Mouse (Mus musculus) heart, embryonic 11.5 days (tissue): ENCODE measurements around the gene Slc22a17. TPM values are rescaled to one million over a fixed set of nuclear protein-coding genes. Genes with fewer than 3 reads are reported as not detected.
A peak's percentile ranks its signal among the peaks of the same experiment; 100 is the strongest.

ENCODE experiments used
- ATAC-seq: fragments of 200-750 bp; cut with Nextera tagmentation; replicated peaks from 2 replicates; pipeline ENCODE4 v1.8.0; 2017; ENCODE audit warnings: moderate library complexity; ENCODE audit not compliant: insufficient number of reproducible peaks, low FRiP score, low TSS enrichment
- H3K27ac ChIP-seq: fragments of 300-500 bp; sonication (generic); 2 replicates; pipeline ENCODE4 v1.5.1; 2014; ENCODE audit warnings: mild to moderate bottlenecking, low read depth, low read length
- H3K27me3 ChIP-seq: fragments of 300-500 bp; sonication (generic); 2 replicates; pipeline ENCODE4 v1.6.1; 2014; ENCODE audit warnings: mild to moderate bottlenecking, low read length, mixed read lengths; ENCODE audit not compliant: control insufficient read depth, insufficient read depth
- H3K36me3 ChIP-seq: fragments of 300-500 bp; sonication (generic); 2 replicates; pipeline ENCODE4 v1.6.1; 2014; ENCODE audit warnings: mild to moderate bottlenecking, low read length, moderate library complexity, mixed read lengths; ENCODE audit not compliant: control insufficient read depth, insufficient read depth
- H3K4me1 ChIP-seq: fragments of 300-500 bp; sonication (generic); 2 replicates; pipeline ENCODE4 v1.6.1; 2014; ENCODE audit warnings: low read length; ENCODE audit not compliant: control insufficient read depth, insufficient read depth
- H3K4me2 ChIP-seq: fragments of 300-500 bp; sonication (generic); 2 replicates; pipeline ENCODE4 v1.6.1; 2014; ENCODE audit warnings: mild to moderate bottlenecking, moderate library complexity
- H3K4me3 ChIP-seq: fragments of 300-500 bp; sonication (generic); 2 replicates; pipeline ENCODE4 v1.5.1; 2014; ENCODE audit warnings: low read depth, low read length
- H3K9ac ChIP-seq: fragments of 300-500 bp; sonication (generic); 2 replicates; pipeline ENCODE4 v1.6.1; 2014; ENCODE audit warnings: mild to moderate bottlenecking, low read depth, low read length, moderate library complexity
- H3K9me3 ChIP-seq: fragments of 300-500 bp; sonication (generic); replicated peaks from 2 replicates; pipeline ENCODE4 v1.6.1; 2016; ENCODE audit warnings: low read length; ENCODE audit not compliant: control insufficient read depth
- WGBS: fragments of 180-500 bp; shearing (Covaris S2); extraction: QIAGEN DNeasy Blood & Tissue Kit; methylation state at CpG from one replicate; pipeline ENCODE4 v1.1.7; 2014; ENCODE audit not compliant: insufficient replicate concordance; 5-methylcytosine and 5-hydroxymethylcytosine counted together
- polyA plus RNA-seq: library from polyadenylated mRNA; unstranded; fragments of >200 nt; fragmentation: Nextera tagmentation; extraction: Ambion mirVana; gene quantifications from 2 replicates; pipeline ENCODE4 v1.2.1, GENCODE M21; 2014

Slc22a17 gene
- polyA plus RNA-seq, 1 experiment from 2014 or later: 26.0 TPM

DNA sequence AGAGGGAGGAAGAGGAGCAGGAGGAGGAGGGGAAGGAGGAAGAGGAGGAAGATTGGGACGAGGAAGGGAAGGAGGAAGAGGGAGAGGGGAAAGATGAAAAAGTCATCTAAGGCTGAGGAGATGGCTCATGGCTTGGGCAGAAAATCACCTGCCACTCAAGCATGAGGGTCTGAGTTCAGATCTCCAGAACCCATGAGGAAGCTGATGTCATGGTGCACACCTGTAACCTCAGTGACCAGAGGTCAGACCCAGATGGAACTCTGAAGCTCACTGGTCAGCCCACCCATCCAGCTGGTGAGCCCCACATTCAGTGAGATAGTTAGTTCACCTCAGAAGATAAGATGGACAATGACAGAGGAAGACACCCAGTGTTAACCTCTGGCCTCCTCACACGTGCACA lies 32.0 kb upstream of the Slc22a17 start:
- Histone ChIP-seq H3K9ac (no peak overlapping the region), H3K27ac (no peak overlapping the region), H3K4me2 (no peak overlapping the region), H3K36me3 (0 out of 2 replicates have a peak, but pooled peaks cover 9% of the 10 kb centered on the region), H3K9me3 (no peaks in the 10 kb centered on the region), H3K4me1 (peaks cover 4% of the 10 kb centered on the region; the same call in 1 of the 2 replicates), H3K27me3 (no peaks in the 10 kb centered on the region; the same call in 1 of the 2 replicates), H3K4me3 (no peak overlapping the region)
- ATAC-seq: no peak
- WGBS: 63% methylated on average over 2 of the region's 2 CpGs

DNA sequence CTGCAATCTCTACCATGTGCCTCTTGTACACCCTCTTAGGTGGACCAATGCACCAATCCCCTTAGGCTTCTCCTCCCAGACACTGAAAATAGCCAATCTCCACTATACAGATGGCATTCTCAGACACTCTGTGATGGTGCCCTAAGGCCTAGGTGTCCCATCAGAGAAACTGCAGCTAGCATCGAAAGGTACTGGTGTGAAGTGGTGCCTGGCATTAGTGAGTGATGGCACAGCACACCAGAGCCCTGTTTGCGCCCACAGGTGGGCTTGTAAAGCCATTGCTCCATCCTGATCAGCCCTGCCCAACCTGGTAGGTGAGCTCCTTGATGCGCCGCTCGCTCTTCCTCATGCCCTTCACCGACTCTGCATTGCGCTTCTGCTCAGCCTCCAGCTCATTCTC lies 31.0 kb upstream of the Slc22a17 start:
- H3K9me3 ChIP-seq: no peaks in the 10 kb centered on the region
- 0 out of 2 replicates have a peak, but pooled peaks cover 5% of the 10 kb centered on the region for H3K36me3 ChIP-seq
- 87% methylated on average over 7 of the region's 7 CpGs for WGBS
- no peak overlapping the region for H3K9ac ChIP-seq
- peaks cover under 1% of the 10 kb centered on the region; the same call in 1 of the 2 replicates for H3K4me1 ChIP-seq
- H3K4me3 ChIP-seq: no peak overlapping the region
- H3K27me3 ChIP-seq: no peaks in the 10 kb centered on the region; the same call in 1 of the 2 replicates
- no peak for ATAC-seq
- no peak overlapping the region for H3K4me2 ChIP-seq
- no peak overlapping the region for H3K27ac ChIP-seq

- H3K27ac ChIP-seq: no peak overlapping the region
- H3K27me3 ChIP-seq: no peaks in the 10 kb centered on the region
- WGBS: 72% methylated on average over 8 of the region's 8 CpGs
- H3K4me2 ChIP-seq: no peak overlapping the region
- H3K36me3 ChIP-seq: 0 out of 2 replicates have a peak, but pooled peaks cover 5% of the 10 kb centered on the region
- no peaks in the 10 kb centered on the region; the same call in 1 of the 2 replicates for H3K4me1 ChIP-seq
- no peak overlapping the region for H3K9ac ChIP-seq
- no peak overlapping the region for H3K4me3 ChIP-seq
- no peak for ATAC-seq
- no peaks in the 10 kb centered on the region for H3K9me3 ChIP-seq
These were observed 29.5 kb upstream of the Slc22a17 start for GRCm38 (mm10) chr14:54942479-54942878.

DNA sequence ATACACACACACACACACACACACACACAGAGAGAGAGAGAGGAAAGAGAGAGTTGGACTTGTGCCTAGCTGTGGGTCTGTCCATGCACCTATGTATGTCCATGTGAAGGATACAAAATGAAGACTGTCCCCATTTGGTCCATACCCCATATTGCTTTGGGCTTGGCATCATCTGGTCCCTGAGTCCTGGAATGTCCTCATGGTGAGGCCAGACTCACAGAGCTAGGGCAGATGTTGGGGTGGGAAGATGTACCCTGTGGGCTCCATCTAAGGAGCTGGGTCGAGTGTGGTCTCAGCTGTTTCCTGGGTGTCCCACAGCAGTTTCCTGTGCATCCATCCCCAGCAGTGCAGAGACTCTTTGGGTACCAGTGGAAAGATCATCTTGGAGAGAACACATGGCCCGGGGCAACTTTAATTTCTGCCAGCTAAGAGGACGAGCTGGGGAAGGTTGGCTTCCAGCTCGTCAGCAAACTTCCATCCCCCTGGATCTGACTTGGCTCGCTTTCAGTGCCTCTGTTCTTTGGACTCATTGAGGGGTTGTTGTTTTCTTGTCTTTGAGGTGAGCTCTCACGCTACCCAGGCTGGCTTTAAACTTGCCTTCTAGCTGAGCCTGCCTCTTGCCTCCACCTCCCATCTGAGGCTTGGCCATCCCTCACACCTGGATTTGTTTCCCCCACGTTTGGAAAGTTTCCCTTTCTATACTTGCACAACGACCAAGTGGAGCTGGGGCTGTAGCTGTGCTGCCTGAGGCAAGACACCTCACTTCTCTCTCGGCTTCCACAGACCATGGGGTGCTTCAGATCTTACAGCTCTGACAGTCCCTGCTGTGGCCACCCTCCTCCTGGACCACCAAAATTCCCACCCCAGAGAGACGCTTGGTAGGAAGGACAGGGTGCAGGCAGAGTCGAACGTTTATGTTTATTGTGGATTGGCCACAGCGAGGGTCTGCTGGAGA lies 28.4 kb upstream of the Slc22a17 start:
- 0 out of 2 replicates have a peak, but pooled peaks cover 5% of the 10 kb centered on the region for H3K36me3 ChIP-seq
- no peak overlapping the region; the same call in 1 of the 2 replicates for H3K27ac ChIP-seq

GRCm38 (mm10) chr14:54940176-54940530 lies 27.2 kb upstream of the Slc22a17 start:
- H3K27me3 ChIP-seq: no peaks in the 10 kb centered on the region
- 0 out of 2 replicates have a peak, but pooled peaks cover 5% of the 10 kb centered on the region for H3K36me3 ChIP-seq
- no peak for ATAC-seq
- H3K4me2 ChIP-seq: no peak overlapping the region
- H3K27ac ChIP-seq: peak overlapping the region; percentile 41; the same call in 1 of the 2 replicates
- no peak overlapping the region for H3K9ac ChIP-seq
- 64% methylated on average over 3 of the region's 3 CpGs for WGBS
- H3K9me3 ChIP-seq: no peaks in the 10 kb centered on the region
- no peak overlapping the region for H3K4me3 ChIP-seq
- 0 out of 2 replicates have a peak, but pooled peaks cover 4% of the 10 kb centered on the region for H3K4me1 ChIP-seq

More for the DNA sequence above, 28.4 kb upstream of the Slc22a17 start:
- H3K4me1 ChIP-seq: peaks cover 2% of the 10 kb centered on the region; the same call in 1 of the 2 replicates
- H3K9ac ChIP-seq: no peak overlapping the region
- H3K4me3 ChIP-seq: no peak overlapping the region
- WGBS: 57% methylated on average over 13 of the region's 13 CpGs
- H3K27me3 ChIP-seq: no peaks in the 10 kb centered on the region
- ATAC-seq: no peak
- H3K9me3 ChIP-seq: no peaks in the 10 kb centered on the region
- no peak overlapping the region for H3K4me2 ChIP-seq

- no peak for ATAC-seq
- 0 out of 2 replicates have a peak, but pooled peaks cover 5% of the 10 kb centered on the region for H3K36me3 ChIP-seq
- H3K9ac ChIP-seq: no peak overlapping the region
- H3K4me3 ChIP-seq: no peak overlapping the region
- H3K4me1 ChIP-seq: 0 out of 2 replicates have a peak, but pooled peaks cover 4% of the 10 kb centered on the region
- H3K9me3 ChIP-seq: no peaks in the 10 kb centered on the region
- H3K27ac ChIP-seq: peak overlapping the region; percentile 41; the same call in 1 of the 2 replicates
- no peak overlapping the region for H3K4me2 ChIP-seq
- H3K27me3 ChIP-seq: no peaks in the 10 kb centered on the region
- WGBS: 40% methylated on average over 12 of the region's 12 CpGs
These were observed 26.7 kb upstream of the Slc22a17 start for GRCm38 (mm10) chr14:54939434-54940175.

DNA sequence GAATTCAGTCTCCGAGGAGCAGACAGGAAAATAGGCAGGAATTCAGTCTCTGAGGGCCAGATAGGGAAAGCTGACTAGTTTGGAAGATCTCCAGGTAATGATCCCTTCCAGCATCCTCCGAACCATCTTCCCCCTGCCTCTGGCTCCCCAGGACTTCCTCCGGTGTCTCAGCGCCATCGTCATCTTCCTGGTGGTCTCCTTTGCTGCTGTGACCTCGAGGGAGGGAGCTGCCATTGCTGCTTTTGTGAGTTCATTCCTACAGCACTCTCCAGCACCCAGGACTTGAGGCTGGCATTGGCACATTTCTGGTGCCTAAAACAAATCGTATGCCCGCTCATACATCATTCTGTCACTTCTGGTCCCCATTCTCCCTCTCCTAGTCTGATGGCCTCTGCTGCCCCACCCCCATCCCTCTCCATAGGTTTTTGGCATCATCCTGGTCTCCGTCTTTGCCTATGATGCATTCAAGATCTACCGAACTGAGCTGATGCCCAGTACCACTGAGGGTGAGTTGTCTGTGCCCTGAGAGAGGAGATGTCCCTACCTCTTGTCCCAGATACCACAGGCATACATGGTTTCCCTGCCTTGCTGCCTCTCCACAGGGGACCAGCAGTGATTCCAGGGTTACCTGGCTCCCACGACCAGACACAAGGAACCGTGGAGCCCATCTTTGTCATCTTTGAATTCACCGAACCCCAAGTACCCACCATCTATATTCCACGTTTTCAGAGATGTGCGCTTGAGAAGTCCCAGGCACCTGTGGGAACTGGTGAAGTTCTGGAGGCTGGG lies 25.7 kb upstream of the Slc22a17 start:
- H3K4me3 ChIP-seq: no peak overlapping the region
- ATAC-seq: no peak
- 0 out of 2 replicates have a peak overlapping the region, but pooled peaks have one; percentile 35 for H3K27ac ChIP-seq
- 0 out of 2 replicates have a peak, but pooled peaks cover 4% of the 10 kb centered on the region for H3K4me1 ChIP-seq
- H3K9me3 ChIP-seq: no peaks in the 10 kb centered on the region
- H3K4me2 ChIP-seq: no peak overlapping the region
- no peaks in the 10 kb centered on the region for H3K27me3 ChIP-seq
- 0 out of 2 replicates have a peak, but pooled peaks cover 2% of the 10 kb centered on the region for H3K36me3 ChIP-seq
- WGBS: 54% methylated on average over 15 of the region's 15 CpGs
- no peak overlapping the region for H3K9ac ChIP-seq
